Mouse (Mus musculus) forebrain, embryonic 11.5 days (tissue): ENCODE data around the gene Slc16a9. TPM values are rescaled to one million over a fixed set of nuclear protein-coding genes. Genes with fewer than 3 reads are reported as not detected.

Source experiments
- ATAC-seq: fragments of 200-750 bp; cut with Nextera tagmentation; replicated peaks from 2 replicates; pipeline ENCODE4 v1.8.0; 2017; ENCODE audit warnings: moderate TSS enrichment; ENCODE audit not compliant: low FRiP score
- DNase-seq: peaks from one replicate; pipeline ENCODE4 v3.0.0-alpha.2; 2017; ENCODE audit warnings: low spot score
- H3K27ac ChIP-seq: fragments of 300-500 bp; sonication (generic); 2 replicates; pipeline ENCODE4 v1.5.1; 2014; ENCODE audit warnings: low read depth, low read length
- H3K27me3 ChIP-seq: fragments of 300-500 bp; sonication (generic); 2 replicates; pipeline ENCODE4 v1.6.1; 2014; ENCODE audit warnings: mild to moderate bottlenecking, low read length, mixed read lengths; ENCODE audit not compliant: control insufficient read depth, insufficient read depth
- H3K36me3 ChIP-seq: fragments of 300-500 bp; sonication (generic); 2 replicates; pipeline ENCODE4 v1.6.1; 2014; ENCODE audit warnings: mild to moderate bottlenecking, low read length, moderate library complexity, mixed read lengths; ENCODE audit not compliant: control insufficient read depth, insufficient read depth
- H3K4me1 ChIP-seq: fragments of 300-500 bp; sonication (generic); replicated peaks from 2 replicates; pipeline ENCODE4 v1.6.1; 2014; ENCODE audit warnings: low read length, mixed read lengths; ENCODE audit not compliant: control insufficient read depth, insufficient read depth
- H3K4me2 ChIP-seq: fragments of 300-500 bp; sonication (generic); 2 replicates; pipeline ENCODE4 v1.6.1; 2014; ENCODE audit warnings: low read depth, mild to moderate bottlenecking, low read length, moderate library complexity, mixed read lengths; ENCODE audit not compliant: severe bottlenecking
- H3K4me3 ChIP-seq: fragments of 300-500 bp; sonication (generic); 2 replicates; pipeline ENCODE4 v1.5.1; 2014; ENCODE audit warnings: low read depth, low read length
- H3K9ac ChIP-seq: fragments of 300-500 bp; sonication (generic); 2 replicates; pipeline ENCODE4 v1.6.1; 2014; ENCODE audit warnings: low read length
- H3K9me3 ChIP-seq: fragments of 300-500 bp; sonication (generic); 2 replicates; pipeline ENCODE4 v1.6.1; 2016; ENCODE audit warnings: low read length, mixed read lengths; ENCODE audit not compliant: control insufficient read depth
- WGBS: fragments of 180-500 bp; shearing (Covaris S2); extraction: QIAGEN DNeasy Blood & Tissue Kit; methylation state at CpG from one replicate; pipeline ENCODE4 v1.1.7; 2014; 5-methylcytosine and 5-hydroxymethylcytosine counted together
- polyA plus RNA-seq: library from polyadenylated mRNA; unstranded; fragments of >200 nt; fragmentation: Nextera tagmentation; extraction: Ambion mirVana; gene quantifications from 2 replicates; pipeline ENCODE4 v1.2.1, GENCODE M21; 2014

The Slc16a9 gene
- polyA plus RNA-seq, 1 experiment from 2014 or later = 0.29 TPM

DNA sequence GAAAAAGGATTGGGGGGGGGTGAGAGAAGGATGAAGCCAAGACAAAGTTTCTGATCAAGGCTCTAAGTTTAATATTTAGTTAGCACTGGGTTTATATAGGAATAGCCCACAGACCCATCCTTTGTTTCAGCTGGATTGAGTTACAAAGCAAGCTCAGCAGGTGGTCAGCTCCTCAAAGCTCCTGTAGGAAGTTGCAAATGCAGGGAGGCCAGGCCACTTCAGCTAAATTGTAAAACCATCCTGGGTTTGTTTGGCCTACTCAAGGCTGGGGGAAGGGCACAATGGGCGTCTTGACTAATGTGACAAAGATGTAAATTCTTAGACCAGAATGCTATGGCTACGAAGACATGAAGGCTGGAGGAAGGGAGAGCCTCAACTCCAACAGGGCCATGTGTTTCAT, 80.6 kb downstream of the Slc16a9 start:
- Histone ChIP-seq H3K4me1 (no peaks in the 10 kb centered on the region), H3K36me3 (no peaks in the 10 kb centered on the region), H3K4me2 (no peak overlapping the region), H3K27ac (no peak overlapping the region), H3K4me3 (no peak overlapping the region), H3K9ac (no peak overlapping the region), H3K27me3 (no peaks in the 10 kb centered on the region), H3K9me3 (no peaks in the 10 kb centered on the region)
- ATAC-seq = no peak
- no peak for DNase-seq
- 31% methylated on average over 2 of the region's 2 CpGs for WGBS

DNA sequence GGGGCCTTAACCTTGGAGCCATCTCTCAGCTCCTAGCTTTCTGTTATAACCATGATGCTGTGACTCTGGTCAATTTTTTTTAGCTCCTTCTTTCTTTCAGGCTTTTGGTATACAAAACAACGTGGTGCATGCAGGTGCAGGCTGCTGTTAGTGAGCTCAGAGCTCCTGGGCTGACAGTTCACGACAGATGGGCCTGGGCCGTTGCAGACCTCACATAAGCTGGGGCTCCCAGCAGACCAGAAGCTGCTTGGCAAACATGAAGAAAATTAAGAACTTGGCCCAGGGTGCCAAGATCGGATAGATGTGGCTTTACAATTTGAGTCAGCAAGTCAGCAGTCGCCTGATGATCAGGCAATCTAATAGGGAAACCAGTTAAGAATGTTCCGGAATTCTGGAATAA, 82.4 kb downstream of the Slc16a9 start:
- H3K27me3 ChIP-seq = no peaks in the 10 kb centered on the region
- no peaks in the 10 kb centered on the region for H3K4me1 ChIP-seq
- no peak overlapping the region for H3K27ac ChIP-seq
- H3K36me3 ChIP-seq = no peaks in the 10 kb centered on the region
- ATAC-seq (no peak), DNase-seq (no peak)
- no peak overlapping the region for H3K9ac ChIP-seq
- H3K4me3 ChIP-seq = no peak overlapping the region
- no peaks in the 10 kb centered on the region for H3K9me3 ChIP-seq
- 90% methylated on average over 6 of the region's 6 CpGs for WGBS
- no peak overlapping the region for H3K4me2 ChIP-seq

DNA sequence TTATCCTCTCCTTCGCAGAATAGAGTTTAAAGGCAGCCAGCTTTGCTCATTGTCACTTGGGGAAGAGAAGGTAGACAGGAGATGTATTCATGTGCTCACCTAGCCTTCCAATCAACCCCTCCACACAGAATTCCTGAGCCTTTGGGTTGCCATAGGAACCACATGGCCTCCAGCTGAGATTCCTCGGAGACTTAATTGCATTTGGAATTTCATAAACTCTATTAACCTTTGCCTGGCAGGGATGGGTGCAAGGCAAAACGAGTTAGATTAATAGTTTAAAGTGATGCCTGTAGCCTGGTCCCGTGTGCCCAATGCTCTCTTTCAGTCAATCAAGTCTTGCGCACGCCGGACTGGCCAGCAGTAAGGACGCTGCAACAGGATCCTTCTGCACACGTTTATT, 83.2 kb downstream of the Slc16a9 start:
- no peak overlapping the region for H3K4me3 ChIP-seq
- DNase-seq (no peak), ATAC-seq (no peak)
- no peaks in the 10 kb centered on the region for H3K27me3 ChIP-seq
- H3K4me1 ChIP-seq = no peaks in the 10 kb centered on the region
- H3K27ac ChIP-seq = no peak overlapping the region
- no peak overlapping the region for H3K4me2 ChIP-seq
- no peak overlapping the region for H3K9ac ChIP-seq
- no peaks in the 10 kb centered on the region for H3K9me3 ChIP-seq
- 67% methylated on average over 9 of the region's 9 CpGs for WGBS
- no peaks in the 10 kb centered on the region for H3K36me3 ChIP-seq

Other genes with a start within 250 kb of the Slc16a9 start
- 17.6 and 19.4 TPM in 2 replicates for gene Ccdc6, start 148.0 kb upstream of the Slc16a9 start, polyA plus RNA-seq
- 0.94 TPM in 1 of 2 replicates, not detected in the other for gene Mrln, start 40.4 kb upstream of the Slc16a9 start, polyA plus RNA-seq
- gene Fam13c, start 195.4 kb downstream of the Slc16a9 start, polyA plus RNA-seq = 11.7 and 13.6 TPM in 2 replicates